Mouse (Mus musculus): ENCODE measurements around the gene Bet1.

The Bet1 gene

DNA sequence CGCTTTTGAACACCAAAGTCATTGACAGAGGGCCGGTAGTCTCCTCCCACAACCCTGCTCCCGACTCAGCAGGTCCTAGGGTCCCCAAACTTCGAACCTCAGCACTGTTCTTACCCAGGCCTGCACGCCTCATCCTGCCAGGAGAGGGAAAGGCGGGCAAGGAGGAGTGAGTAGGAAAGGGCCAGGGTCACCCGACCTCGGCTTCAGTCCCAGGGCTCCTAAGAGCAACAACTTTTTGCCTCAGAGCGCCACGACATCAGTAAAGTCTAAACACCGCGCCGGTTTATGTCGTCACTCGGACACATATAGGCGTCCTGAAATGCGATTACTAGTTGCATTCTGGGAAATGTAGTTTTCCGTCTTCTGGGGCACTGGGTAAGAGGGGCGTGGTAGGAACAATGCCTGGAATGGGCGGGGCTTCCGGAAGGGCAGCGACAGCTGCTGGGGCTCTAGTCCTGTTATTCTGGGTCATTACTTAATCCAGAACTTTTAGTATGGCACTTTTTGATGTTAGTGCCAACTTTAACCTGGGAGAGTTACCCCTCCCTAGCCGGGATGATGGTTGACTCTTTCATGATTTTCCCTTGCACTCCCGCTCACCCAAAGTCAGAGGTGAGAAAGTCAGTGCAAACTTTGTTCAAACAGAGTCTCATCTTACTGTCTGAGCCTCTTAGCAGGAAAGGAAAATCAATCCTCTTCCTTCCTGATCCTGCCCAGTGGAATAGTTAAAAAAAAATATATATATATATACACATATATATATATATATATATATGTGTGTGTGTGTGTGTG is at the start of gene Bet1:
Gene Bet1, minus strand, starts transcription at position 310 of the 792 bp plus-strand sequence.
- peak; percentile 94 to 95 for DNase-seq

GRCm38 (mm10) chr6:4132239-4132638 is 45.5 kb upstream of the Bet1 start:
- no peak for DNase-seq

- DNase-seq: no peak
These were observed 44.4 kb upstream of the Bet1 start for GRCm38 (mm10) chr6:4131149-4131548.

DNA sequence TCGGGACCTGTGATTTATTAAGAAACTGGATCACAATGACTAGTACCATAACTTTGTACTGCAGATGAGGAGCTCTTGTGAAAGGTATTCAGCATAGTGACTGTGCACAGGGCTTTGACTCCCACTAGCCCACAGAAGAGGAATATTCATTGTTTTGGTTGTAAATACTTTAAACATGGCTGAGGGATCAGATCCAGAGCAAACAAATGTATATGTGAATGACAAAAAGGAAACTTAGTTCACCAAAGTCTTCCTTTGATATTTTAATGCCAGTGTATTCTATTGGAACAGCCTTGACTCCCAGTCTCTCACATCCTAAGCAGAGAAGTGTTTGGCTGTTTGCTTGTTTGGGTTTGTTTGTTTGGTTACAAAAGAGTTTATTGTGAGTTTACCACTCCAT is 31.8 kb upstream of the Bet1 start:
- no peak for DNase-seq

DNA sequence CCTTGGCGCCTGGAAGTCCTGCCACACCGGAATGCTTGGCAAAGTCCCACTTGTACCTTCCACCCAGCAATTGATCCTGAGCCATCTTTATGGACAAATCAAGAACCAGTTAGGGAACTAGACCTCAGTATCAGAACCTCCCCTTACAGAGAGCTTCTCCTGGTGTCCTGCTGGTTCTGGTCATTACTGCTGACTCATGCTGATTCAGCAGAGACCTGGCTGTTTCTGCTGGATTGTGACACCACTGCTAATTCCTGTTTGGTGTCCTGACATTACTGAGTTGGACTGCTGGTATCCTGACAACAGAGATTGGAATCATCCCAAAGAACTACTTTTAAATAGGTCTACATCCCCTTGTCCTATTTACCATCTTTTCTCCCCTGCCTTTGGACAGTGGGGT is 3.7 kb upstream of the Bet1 start:
- DNase-seq: no peak

DNA sequence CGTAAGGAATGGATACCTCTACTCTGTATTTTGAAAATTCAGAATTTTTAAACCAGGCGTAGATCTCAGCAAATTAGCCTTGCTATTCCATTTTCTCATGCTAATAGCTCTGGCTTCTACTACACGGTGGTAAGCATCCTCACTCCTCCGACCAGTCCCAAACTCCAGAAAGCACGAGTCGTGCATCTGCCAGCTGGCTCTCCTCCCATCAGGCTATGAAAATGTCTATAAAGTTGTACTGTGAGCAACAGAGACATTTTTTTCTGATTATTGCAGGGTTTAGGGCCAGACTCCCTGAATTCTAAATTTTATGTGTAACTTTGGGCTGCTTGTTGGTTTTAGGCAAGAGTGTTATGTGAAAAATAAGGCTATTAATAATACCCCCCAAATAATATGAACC is 14.5 kb downstream of the Bet1 start:
- peak; percentile 19 to 24 for DNase-seq

- no peak for DNase-seq
These were observed 17.1 kb downstream of the Bet1 start for GRCm38 (mm10) chr6:4069714-4070113.

DNA sequence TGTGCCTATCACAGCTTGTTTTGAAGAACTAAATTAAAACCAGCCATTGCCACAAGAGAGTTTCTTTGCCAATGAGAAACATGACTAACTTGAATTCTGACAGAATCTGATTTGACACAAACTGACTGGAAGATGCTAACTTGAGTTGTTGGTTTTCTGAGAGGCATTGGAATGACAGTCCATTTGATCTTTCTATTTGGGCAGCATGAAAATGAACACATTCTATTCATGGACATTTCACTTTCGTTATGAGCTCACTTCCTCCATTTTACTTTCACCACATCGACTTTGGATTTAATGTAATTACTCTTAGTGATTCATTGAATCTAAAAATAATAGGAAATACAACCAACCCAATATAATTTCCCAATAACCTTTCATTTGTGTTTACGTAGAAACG is 32.4 kb downstream of the Bet1 start:
- no peak for DNase-seq

GRCm38 (mm10) chr6:4052843-4053242 is 33.9 kb downstream of the Bet1 start:
- DNase-seq: no peak

DNA sequence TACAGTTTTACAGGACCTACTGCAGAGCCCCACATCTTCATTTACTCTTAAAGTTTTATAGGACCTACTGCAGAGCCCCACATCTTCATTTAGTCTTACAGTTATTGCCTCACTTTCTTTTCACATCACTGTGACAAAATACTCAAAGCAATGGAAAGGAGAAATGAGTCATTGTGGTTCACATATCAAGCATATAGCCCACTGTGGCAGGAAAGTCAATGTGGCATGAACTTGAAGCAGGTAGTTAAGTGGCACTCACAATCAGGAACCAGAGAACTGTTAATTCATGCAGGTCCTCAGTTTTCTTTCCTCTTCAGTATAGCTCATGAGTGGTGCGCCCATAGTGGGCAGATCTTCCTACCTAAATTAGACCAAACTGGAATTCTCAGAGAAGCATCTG is 39.6 kb downstream of the Bet1 start:
- DNase-seq: no peak

- no peak for DNase-seq
These were observed 45.0 kb downstream of the Bet1 start for GRCm38 (mm10) chr6:4041821-4042220.

DNA sequence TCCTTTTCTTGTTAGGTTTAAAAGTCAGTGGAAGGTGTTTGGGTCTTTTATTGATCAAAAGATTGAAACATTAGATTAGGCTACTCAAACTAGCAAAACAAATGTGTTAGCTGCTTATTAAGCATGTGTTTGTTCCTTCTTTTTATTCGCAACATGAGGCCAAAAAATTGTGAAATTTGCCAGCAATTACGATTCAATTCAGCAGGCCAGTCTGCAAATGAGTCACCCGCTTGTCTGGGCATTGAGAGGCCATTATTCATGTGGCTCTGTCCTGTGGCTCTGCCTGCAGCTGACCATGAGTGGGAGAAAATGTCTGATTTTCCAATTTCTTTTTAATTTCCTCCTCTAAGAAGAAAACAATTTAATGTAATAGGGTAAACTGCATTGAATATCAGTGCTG is 55.8 kb downstream of the Bet1 start:
- DNase-seq: no peak

Data from kidney, postnatal 4 days (tissue).